Mouse (Mus musculus) lung, adult 2 months (tissue): ENCODE measurements around the gene Tmem160. TPM values are rescaled to one million over a fixed set of nuclear protein-coding genes. Genes with fewer than 3 reads are reported as not detected.

Source experiments
- DNase-seq: peaks from one replicate; pipeline ENCODE4 v3.0.0; 2022
- H3K4me1 ChIP-seq: fragments of 200-500 bp; 2 replicates; pipeline ENCODE4 v1.6.1; 2011; ENCODE audit warnings: low read length; ENCODE audit not compliant: control insufficient read depth, insufficient read depth
- H3K4me3 ChIP-seq: fragments of 200-500 bp; replicated peaks from 2 replicates; pipeline ENCODE3; 2011; ENCODE audit warnings: low read depth, mild to moderate bottlenecking, control low read depth, low read length; ENCODE audit errors: extremely low read depth
- CTCF ChIP-seq: fragments of 200-500 bp; IDR thresholded peaks from 2 replicates; pipeline ENCODE4 v1.5.1; 2011; ENCODE audit warnings: mild to moderate bottlenecking, low read length, control low read depth; ENCODE audit not compliant: insufficient read depth
- POLR2A ChIP-seq: fragments of 200-500 bp; IDR thresholded peaks from 2 replicates; pipeline ENCODE4 v1.6.1; 2011; ENCODE audit warnings: low read depth, mild to moderate bottlenecking, control low read depth, low read length, borderline replicate concordance; ENCODE audit errors: extremely low read depth
- WGBS: fragments of 180-500 bp; shearing (Covaris S2); methylation state at CpG from one replicate; pipeline ENCODE4 v1.1.7; 2018; 5-methylcytosine and 5-hydroxymethylcytosine counted together
- polyA plus RNA-seq: library from polyadenylated mRNA; depleted of rRNA; stranded (reverse); fragments of >200 nt; gene quantifications from 2 replicates; pipeline ENCODE4 v1.2.3, GENCODE M21; 2012

The Tmem160 gene
- polyA plus RNA-seq, 1 experiment: 129 TPM

DNA sequence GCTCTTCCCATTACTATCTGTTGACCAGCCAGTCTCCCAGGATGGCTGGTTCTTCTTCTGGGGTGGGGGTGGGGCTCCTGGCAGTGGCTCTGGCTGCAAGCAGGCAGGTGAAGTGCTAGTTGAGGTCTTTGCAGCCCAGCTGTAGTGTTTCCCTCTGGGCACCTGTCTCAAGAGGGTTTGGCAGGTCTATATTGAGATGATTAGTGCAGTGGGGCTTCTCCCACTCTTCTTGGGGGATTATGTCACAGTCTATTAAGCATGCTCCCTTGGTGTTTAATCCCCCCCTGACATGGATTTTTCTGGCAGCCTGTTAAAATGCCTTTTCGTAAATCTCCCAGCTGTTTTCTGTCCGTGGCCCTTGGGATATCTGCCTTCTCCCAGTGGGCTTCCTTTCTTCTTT, 39.6 kb upstream of the Tmem160 start:
- no peak overlapping the region for H3K4me3 ChIP-seq
- no peak for DNase-seq
- TF ChIP-seq POLR2A (no peak), CTCF (no peak)
- 74% methylated on average over 2 of the region's 2 CpGs for WGBS
- peaks cover 5% of the 10 kb centered on the region for H3K4me1 ChIP-seq

DNA sequence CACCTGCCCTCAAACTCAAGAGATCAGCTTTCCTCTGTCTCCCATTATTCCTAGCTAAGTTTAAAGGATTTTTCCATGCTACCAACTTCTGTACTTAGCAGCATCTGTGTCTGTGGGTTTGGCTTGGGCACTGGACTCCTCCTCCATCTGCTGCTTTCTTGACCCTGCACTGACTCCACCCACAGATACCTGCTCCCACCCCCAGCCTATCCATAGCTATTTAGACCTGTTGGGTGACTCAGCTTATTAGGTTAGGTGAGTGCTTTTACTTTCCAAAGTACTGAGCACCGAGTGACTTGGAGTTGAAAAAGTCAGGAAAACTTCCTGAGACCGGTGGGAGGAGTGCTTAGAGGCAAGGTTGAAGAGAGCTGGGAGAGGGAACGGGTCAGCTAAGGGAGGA, 37.2 kb upstream of the Tmem160 start:
- WGBS: 55% methylated on average over 3 of the region's 3 CpGs
- Histone ChIP-seq H3K4me1 (peaks cover 5% of the 10 kb centered on the region), H3K4me3 (no peak overlapping the region)
- TF ChIP-seq POLR2A (no peak), CTCF (no peak)
- DNase-seq: peak; percentile 25

DNA sequence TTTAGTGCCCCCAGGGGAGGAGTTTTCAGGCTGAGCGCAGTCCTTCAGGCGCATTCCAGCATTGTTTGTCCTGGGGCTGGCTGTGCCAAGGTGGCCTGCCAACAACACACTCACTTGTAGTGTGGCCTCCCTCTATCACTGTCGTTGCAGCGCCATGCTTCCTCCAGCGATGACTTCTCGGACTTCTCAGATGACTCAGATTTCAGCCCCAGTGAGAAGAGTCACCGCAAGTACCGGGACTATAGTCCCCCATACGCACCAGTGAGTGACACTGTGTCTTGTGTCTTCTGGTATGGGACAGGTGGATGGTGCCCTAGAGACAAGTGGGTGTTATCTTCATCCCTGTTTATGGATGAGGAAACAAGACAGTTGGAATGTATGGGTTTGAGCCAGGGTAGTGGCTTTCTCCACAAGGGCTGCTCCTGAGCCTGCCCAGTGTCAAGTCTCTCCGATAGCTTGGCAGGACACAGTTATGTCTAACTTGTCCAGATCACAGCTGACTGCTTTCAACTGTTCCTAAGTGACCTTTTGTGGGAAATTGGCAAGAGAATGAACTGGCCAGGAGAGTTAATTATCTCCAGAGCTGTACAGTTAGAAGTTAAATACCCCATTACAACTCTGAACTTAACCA, 35.3 kb upstream of the Tmem160 start:
- Histone ChIP-seq H3K4me3 (no peak overlapping the region), H3K4me1 (peaks cover 5% of the 10 kb centered on the region)
- no peak; the same call in 1 of the 2 replicates for TF ChIP-seq POLR2A
- TF ChIP-seq CTCF: no peak
- 40% methylated on average over 10 of the region's 10 CpGs for WGBS
- peak; percentile 63 for DNase-seq

DNA sequence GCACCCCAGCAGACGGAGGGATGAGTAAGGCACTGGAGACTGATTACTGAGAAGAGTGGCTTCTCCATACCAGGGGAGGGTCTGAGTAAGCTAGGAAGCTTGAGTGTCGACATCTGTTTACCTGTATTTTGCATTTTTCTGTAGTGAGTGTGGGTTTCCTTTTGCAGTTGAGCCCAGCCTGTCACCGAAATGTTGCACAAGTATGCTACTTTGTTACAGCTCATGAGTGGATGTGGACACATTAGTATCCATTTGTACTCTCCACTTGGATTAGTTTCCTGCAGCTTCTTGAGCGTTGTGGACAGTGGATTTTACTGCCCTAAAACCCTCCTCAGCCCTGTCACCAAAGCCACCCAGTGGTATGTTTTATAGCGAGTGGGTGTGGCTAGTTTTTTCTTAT, 33.9 kb upstream of the Tmem160 start:
- no peak for DNase-seq
- no peak overlapping the region for H3K4me3 ChIP-seq
- TF ChIP-seq POLR2A (no peak), CTCF (no peak)
- peaks cover 5% of the 10 kb centered on the region for H3K4me1 ChIP-seq
- WGBS: 69% methylated on average over 5 of the region's 5 CpGs

DNA sequence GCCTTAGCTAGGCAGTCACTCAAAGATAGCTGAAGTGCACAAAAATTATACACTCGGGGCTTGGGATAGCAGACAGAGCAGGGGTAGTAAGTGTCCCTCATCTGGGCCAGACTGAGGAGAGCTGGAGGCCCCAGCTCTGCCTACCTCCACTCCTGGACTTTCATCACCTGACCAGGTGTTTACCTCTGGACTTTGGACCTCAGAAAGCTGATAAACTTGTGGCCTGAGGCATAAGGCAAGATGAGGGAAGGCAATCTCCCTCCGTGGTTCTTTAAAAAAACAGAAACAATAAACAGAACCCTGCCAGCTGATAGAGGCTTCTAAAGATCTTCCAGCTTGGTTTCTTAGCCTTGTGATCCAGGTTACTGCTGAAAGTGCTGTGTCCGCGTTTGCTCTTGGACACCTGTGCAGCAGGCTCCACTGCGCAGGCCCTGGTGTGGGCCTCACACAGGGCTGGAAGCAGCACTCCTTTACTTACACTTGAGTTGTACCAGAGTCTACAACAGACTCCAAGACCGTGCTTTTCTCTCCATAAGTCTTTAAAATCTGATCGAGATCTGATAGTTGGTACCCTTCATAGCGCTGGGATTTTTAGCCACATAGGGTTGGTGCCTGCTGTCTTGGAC, 32.0 kb upstream of the Tmem160 start:
- no peak for DNase-seq
- H3K4me1 ChIP-seq: peaks cover 5% of the 10 kb centered on the region
- no peak for TF ChIP-seq CTCF
- 90% methylated on average over 8 of the region's 8 CpGs for WGBS
- H3K4me3 ChIP-seq: no peak overlapping the region

DNA sequence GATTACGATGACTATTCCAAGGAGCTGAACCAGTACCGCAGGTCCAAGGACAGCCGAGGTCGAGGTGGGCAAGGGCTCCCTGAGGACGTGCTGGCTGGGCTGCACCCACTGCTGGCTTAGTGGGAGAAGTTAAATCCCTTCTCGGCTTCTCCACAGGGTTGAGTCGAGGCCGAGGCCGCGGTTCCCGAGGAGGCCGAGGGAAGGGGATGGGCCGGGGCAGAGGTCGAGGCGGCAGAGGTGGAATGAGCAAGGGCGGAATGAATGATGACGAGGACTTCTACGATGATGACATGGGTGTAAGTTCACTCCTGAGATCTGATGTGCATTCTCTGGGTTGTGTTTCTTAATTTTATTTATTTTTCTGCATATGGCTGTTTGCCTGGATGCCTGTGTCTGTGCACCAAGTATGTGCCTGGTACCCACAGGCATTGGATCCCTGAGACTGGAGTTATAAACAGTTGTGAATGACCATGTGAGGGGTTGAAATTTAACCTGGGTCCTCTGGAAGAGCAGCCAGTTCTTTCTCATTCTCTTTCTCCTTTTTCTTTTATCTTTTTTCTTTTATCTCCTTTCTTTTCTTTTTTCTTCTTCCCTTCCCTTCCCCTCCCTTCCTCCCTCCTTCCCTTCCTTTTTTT, 30.2 kb upstream of the Tmem160 start:
- no peak for TF ChIP-seq POLR2A
- no peak for TF ChIP-seq CTCF
- no peak for DNase-seq
- 86% methylated on average over 18 of the region's 18 CpGs for WGBS
- Histone ChIP-seq H3K4me1 (no peaks in the 10 kb centered on the region; the same call in 1 of the 2 replicates), H3K4me3 (no peak overlapping the region)

DNA sequence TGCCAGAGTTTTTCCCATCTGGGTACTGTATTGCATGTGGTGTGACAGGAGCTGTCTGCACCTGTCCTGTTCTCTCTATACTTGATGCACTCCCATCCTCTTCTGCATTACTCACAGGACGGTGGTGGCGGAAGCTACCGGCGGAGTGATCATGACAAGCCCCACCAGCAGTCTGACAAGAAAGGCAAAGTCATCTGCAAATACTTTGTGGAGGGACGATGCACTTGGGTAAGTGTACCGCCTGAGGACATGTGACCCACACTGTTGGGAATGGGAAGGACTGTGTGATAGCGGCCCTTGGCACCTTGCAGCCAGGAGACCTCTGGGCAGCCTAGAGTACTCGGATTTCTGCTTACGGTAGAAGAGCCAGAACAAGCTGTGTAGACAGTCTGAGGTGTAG, 28.8 kb upstream of the Tmem160 start:
- WGBS: 87% methylated on average over 9 of the region's 9 CpGs
- no peak for TF ChIP-seq POLR2A
- no peak for TF ChIP-seq CTCF

DNA sequence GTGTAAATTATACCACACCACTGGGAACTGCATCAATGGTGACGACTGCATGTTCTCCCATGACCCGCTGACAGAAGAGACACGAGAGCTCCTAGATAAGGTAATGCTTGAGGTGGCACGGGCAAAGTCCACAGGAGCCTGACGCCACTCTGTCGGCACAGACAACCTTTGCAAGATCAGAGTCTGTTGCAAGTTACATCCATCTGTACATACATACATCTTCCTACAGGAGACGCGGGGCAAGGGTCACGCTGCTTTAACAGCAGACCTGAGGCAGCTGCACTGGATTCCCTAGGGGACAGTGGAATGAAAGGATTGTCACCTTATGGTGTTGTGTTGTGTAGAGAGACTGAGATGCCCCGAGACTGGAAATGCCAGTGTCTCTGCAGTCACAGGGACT, 26.9 kb upstream of the Tmem160 start:
- WGBS: 89% methylated on average over 10 of the region's 10 CpGs
- no peak for DNase-seq
- TF ChIP-seq POLR2A: no peak
- no peak for TF ChIP-seq CTCF
- Histone ChIP-seq H3K4me1 (no peaks in the 10 kb centered on the region), H3K4me3 (no peak overlapping the region)

More for the DNA sequence above, 28.8 kb upstream of the Tmem160 start:
- Histone ChIP-seq H3K4me3 (no peak overlapping the region), H3K4me1 (no peaks in the 10 kb centered on the region; the same call in 1 of the 2 replicates)
- no peak for DNase-seq

DNA sequence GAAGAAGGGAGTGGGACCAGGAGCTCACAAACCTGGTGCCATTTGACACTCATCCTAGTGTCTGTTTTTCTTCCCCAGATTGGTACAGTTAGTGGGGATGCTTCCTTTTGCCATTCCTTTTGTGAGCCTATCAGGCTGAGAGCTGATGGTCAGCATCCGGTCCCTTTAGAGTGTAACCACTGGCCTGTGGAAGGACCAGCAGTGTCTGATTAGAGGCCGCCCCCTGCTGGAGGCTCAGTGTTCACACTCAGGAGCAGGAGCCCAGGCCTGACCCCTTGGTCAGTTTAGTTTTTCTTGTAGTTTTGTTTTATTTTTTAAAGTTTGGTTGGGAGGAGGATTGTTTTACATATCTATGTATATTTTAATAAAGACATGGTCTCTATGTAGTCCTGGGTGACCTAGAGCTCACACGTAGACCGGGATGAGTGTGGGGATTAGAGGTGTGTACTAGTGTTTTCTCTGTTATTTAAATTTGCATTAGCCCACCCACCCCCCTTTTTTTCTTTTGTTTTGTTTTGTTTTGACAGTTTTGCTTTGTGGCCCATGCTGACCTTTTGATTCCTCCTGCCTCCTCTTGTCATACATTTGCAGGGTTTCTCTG, 26.4 kb upstream of the Tmem160 start:
- Histone ChIP-seq H3K4me1 (no peaks in the 10 kb centered on the region), H3K4me3 (no peak overlapping the region)
- peak; percentile 81 for DNase-seq
- peak; percentile 79 for TF ChIP-seq CTCF
- no peak for TF ChIP-seq POLR2A
- WGBS: 52% methylated on average over 4 of the region's 4 CpGs
